Mouse (Mus musculus): ENCODE measurements around the gene Prss33. TPM values are rescaled to one million over a fixed set of nuclear protein-coding genes. Genes with fewer than 3 reads are reported as not detected.
A peak's percentile ranks its signal among the peaks of the same experiment; 100 is the strongest.
"Not testable (repeated sequence)": the region's sequence is repeated elsewhere in the genome, so short reads cannot be mapped to it uniquely, and the experiment has no call there.

Gene Prss33
- total RNA-seq (2021), result not detected
- long read RNA-seq, experiment 1, result 0 reads
- long read RNA-seq, experiment 2, result 0 reads

- Histone ChIP-seq H3K4me3 (no peak within 1 kb of the TSS), H3K27ac (no peak within 1 kb of the TSS)
- peak; percentile 3 for DNase-seq
- intact Hi-C loops (cut with DNase I), result no loop called here
- no peak for TF ChIP-seq CTCF (IDR thresholded peaks at IDR 0.05)
Measured at GRCm38 (mm10) chr17:23836006-23836575, at the start of gene Prss33. Gene Prss33, minus strand, starts transcription at chr17:23836056.

GRCm38 (mm10) chr17:23880576-23880975 is 44.7 kb upstream of the Prss33 start, which contains the start of the genes Dcpp1 and Dcpp2:
Gene Dcpp1, plus strand, starts transcription at chr17:23880876.
Gene Dcpp2, plus strand, starts transcription at chr17:23880880.
- H3K27ac ChIP-seq; intact Hi-C loops (cut with DNase I); DNase-seq; H3K4me3 ChIP-seq: not testable (repeated sequence)

- no peak for DNase-seq
- H3K4me3 ChIP-seq, result no peak overlapping the region
- intact Hi-C loops (cut with DNase I), result no loop called here
- H3K27ac ChIP-seq, result no peak overlapping the region
- TF ChIP-seq CTCF (IDR thresholded peaks at IDR 0.05), result no peak
Measured at GRCm38 (mm10) chr17:23877166-23877565, 41.3 kb upstream of the Prss33 start.

GRCm38 (mm10) chr17:23876741-23877140 is 40.9 kb upstream of the Prss33 start:
- intact Hi-C loops (cut with DNase I), result no loop called here
- TF ChIP-seq CTCF (IDR thresholded peaks at IDR 0.05), result no peak
- Histone ChIP-seq H3K27ac (no peak overlapping the region), H3K4me3 (no peak overlapping the region)
- no peak for DNase-seq

DNA sequence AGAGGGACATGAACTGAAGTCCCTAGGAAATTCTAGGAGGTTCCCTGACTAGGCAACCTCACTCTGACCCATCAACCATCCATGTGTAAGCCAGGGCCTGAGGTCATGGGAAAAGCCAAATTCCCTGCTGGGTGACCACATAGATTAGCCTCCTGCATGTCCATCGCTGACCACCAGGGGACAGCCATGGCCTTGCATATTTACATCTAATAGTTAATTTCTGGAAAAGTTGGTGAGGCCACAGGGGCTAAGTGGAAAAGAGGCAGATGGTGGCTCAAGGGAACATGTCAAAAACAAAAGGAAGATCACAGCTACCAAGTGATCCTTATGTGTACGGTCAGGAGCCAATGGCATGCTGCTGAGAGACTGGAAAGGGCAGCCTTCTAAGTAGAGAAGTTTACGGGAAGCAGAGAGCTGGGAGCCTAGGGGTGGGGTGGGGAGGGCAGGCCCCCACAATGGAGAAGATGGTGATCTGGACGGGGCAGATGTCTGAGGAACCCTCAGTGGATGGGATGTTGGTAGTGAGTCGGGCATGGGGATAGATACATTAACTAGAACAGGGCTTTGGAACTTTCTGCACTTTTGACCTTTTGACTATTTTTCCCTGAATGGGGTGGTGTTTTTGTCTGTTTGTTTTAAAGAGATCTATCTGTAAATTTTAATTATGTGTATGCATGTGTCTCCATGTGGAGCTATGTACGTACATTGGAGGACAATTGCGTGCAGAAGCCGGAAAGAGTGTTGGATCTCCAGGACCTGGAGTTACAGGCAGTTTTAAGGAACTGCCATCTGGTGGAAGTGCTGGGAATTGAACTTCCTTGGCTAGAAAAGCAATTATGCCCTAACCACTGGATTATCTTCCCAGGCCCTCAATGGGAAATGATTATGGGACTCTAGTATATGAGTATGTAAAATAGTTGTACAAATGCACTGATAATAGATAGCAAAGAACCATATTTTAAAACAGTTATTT is 38.3 kb upstream of the Prss33 start:
- TF ChIP-seq CTCF (IDR thresholded peaks at IDR 0.05), result peak; percentile 78
- no peak overlapping the region for H3K4me3 ChIP-seq
- H3K27ac ChIP-seq, result no peak overlapping the region
- peak; percentile 55 for DNase-seq
- intact Hi-C loops (cut with DNase I), result loop anchor here (1.0 to 5.0 kb wide), 2 partner anchors 48 to 86 kb away; no protein-coding TSS in a partner anchor

- no peak for TF ChIP-seq CTCF (IDR thresholded peaks at IDR 0.05)
- intact Hi-C loops (cut with DNase I), result no loop called here
- H3K27ac ChIP-seq, result no peak overlapping the region
- peak; percentile 27 for DNase-seq
- H3K4me3 ChIP-seq, result no peak overlapping the region
Measured at GRCm38 (mm10) chr17:23868513-23868912, 32.7 kb upstream of the Prss33 start.

DNA sequence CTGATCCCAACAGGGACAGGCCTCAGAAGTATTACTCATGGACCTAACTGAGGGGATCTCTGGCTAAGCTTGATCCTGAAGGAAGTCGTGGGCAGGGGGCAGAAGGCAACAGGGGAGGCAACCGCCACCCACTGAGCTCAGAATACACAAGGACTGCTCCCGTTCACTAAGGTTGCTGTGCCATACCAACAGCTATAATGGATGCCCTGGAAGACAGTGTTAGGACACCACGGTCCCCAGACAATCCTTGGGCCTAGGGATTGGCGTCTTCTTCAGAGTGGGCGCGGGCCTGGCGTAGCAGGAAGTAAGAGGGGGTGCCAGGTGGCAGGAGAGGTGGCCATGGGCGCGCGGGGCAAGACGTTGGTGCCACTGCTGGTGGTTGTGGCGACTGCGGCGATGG is 31.9 kb upstream of the Prss33 start, which contains the start of gene Prss21:
Gene Prss21, plus strand, starts transcription at position 301 of the 400 bp plus-strand sequence.
- DNase-seq, result no peak
- H3K4me3 ChIP-seq, result no peak within 1 kb of the TSS
- H3K27ac ChIP-seq, result no peak within 1 kb of the TSS
- intact Hi-C loops (cut with DNase I), result no loop called here
- no peak for TF ChIP-seq CTCF (IDR thresholded peaks at IDR 0.05)

- Histone ChIP-seq H3K27ac (no peak overlapping the region), H3K4me3 (no peak overlapping the region)
- no peak for TF ChIP-seq CTCF (IDR thresholded peaks at IDR 0.05)
- peak; percentile 26 for DNase-seq
- intact Hi-C loops (cut with DNase I), result no loop called here
Measured at GRCm38 (mm10) chr17:23862926-23863325, 27.1 kb upstream of the Prss33 start.

DNA sequence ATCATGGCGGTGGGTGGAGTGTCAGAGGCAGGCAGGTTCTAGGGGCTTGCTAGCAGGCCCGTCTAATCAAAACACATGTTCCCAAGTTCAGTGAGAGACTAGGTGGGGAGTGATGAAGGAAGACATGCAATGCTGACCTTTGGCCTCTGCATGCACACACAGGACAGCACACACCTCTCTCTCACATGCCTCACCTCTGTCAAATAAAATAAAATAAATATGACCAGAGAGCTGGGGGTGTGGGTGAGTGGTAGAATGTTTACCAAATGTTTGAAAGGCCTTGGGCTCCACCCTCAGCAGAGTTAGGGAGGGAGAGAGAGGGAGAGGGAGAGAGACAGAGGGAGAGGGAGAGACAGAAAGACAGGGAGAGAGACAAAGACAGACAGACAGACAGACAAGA is 22.1 kb upstream of the Prss33 start:
- Histone ChIP-seq H3K27ac (no peak overlapping the region), H3K4me3 (no peak overlapping the region)
- peak; percentile 8 for DNase-seq
- TF ChIP-seq CTCF (IDR thresholded peaks at IDR 0.05), result no peak
- intact Hi-C loops (cut with DNase I), result no loop called here

GRCm38 (mm10) chr17:23857193-23857592 is 21.3 kb upstream of the Prss33 start:
- H3K27ac ChIP-seq, result no peak overlapping the region
- intact Hi-C loops (cut with DNase I), result no loop called here
- no peak for TF ChIP-seq CTCF (IDR thresholded peaks at IDR 0.05)
- no peak overlapping the region for H3K4me3 ChIP-seq
- peak; percentile 10 for DNase-seq

DNA sequence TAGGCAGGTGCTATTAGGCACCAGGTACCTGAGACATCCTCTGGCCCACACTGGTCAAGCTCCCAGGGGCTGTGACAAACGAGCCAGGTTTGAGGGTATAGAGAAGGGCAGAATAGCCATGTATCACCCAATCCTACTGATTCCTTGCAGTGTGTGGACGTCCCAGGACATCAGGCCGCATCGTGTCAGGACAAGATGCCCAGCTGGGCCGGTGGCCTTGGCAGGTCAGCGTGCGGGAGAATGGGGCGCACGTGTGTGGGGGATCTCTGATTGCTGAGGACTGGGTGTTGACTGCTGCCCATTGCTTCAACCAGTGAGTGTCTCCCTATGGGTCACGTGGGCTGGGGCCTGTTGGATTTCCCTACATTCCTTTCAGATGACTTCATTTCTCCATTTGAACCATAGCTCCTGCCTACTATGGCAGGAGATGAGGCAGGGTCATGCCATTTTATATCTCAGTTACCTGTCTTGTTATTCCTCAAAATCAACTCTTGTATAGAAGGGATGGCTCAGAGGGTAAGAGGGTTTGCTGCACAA is 18.4 kb upstream of the Prss33 start:
- no peak for DNase-seq
- intact Hi-C loops (cut with DNase I), result no loop called here
- Histone ChIP-seq H3K27ac (no peak overlapping the region), H3K4me3 (no peak overlapping the region)
- no peak for TF ChIP-seq CTCF (IDR thresholded peaks at IDR 0.05)

GRCm38 (mm10) chr17:23853292-23853691 is 17.4 kb upstream of the Prss33 start:
- intact Hi-C loops (cut with DNase I), result no loop called here
- peak; percentile 62 for DNase-seq
- peak; percentile 57 for TF ChIP-seq CTCF (IDR thresholded peaks at IDR 0.05)
- H3K4me3 ChIP-seq, result no peak overlapping the region
- no peak overlapping the region for H3K27ac ChIP-seq

All from gastrocnemius, adult 2 months (tissue).